Mouse (Mus musculus): ENCODE measurements around the gene Copa. TPM values are rescaled to one million over a fixed set of nuclear protein-coding genes. Genes with fewer than 3 reads are reported as not detected.

Gene Copa
- polyA plus RNA-seq, 1 experiment = 33.1 TPM

GRCm38 (mm10) chr1:172127487-172127886, 45.2 kb downstream of the Copa start:
- no peak for TF ChIP-seq POLR2A (IDR thresholded peaks at IDR 0.05; ENCODE audit: control insufficient read depth, low read depth, low read length)
- no peak for TF ChIP-seq CTCF (IDR thresholded peaks at IDR 0.05; ENCODE audit: control insufficient read depth, insufficient read depth, insufficient replicate concordance, low read depth, low read length)
- Histone ChIP-seq H3K36me3 (ENCODE audit: control insufficient read depth, insufficient read depth, low read length) (peaks cover 5% of the 10 kb centered on the region), H3K4me3 (ENCODE audit: control insufficient read depth, low read depth, low read length) (peak overlapping the region; percentile 100), H3K4me1 (ENCODE audit: control insufficient read depth, insufficient read depth, low read length) (peaks cover 3% of the 10 kb centered on the region), H3K27ac (ENCODE audit: control insufficient read depth, insufficient read depth, low read depth, low read length) (0 out of 2 replicates have a peak overlapping the region, but pooled peaks have one; percentile 42), H3K27me3 (ENCODE audit: control insufficient read depth, insufficient read depth, low read length) (no peaks in the 10 kb centered on the region)

- Histone ChIP-seq H3K4me1 (ENCODE audit: control insufficient read depth, insufficient read depth, low read length) (peaks cover 3% of the 10 kb centered on the region), H3K4me3 (ENCODE audit: control insufficient read depth, low read depth, low read length) (peak overlapping the region; percentile 81), H3K27me3 (ENCODE audit: control insufficient read depth, insufficient read depth, low read length) (no peaks in the 10 kb centered on the region), H3K27ac (ENCODE audit: control insufficient read depth, insufficient read depth, low read depth, low read length) (no peak overlapping the region), H3K36me3 (ENCODE audit: control insufficient read depth, insufficient read depth, low read length) (peaks cover 6% of the 10 kb centered on the region)
- TF ChIP-seq CTCF (IDR thresholded peaks at IDR 0.05; ENCODE audit: control insufficient read depth, insufficient read depth, insufficient replicate concordance, low read depth, low read length) (no peak), POLR2A (IDR thresholded peaks at IDR 0.05; ENCODE audit: control insufficient read depth, low read depth, low read length) (no peak)
Measured at GRCm38 (mm10) chr1:172128563-172128962, 46.2 kb downstream of the Copa start.

GRCm38 (mm10) chr1:172129108-172129507, 46.8 kb downstream of the Copa start:
- TF ChIP-seq CTCF (IDR thresholded peaks at IDR 0.05; ENCODE audit: control insufficient read depth, insufficient read depth, insufficient replicate concordance, low read depth, low read length) (no peak), POLR2A (IDR thresholded peaks at IDR 0.05; ENCODE audit: control insufficient read depth, low read depth, low read length) (no peak)
- Histone ChIP-seq H3K36me3 (ENCODE audit: control insufficient read depth, insufficient read depth, low read length) (peaks cover 8% of the 10 kb centered on the region), H3K4me1 (ENCODE audit: control insufficient read depth, insufficient read depth, low read length) (peaks cover 3% of the 10 kb centered on the region), H3K4me3 (ENCODE audit: control insufficient read depth, low read depth, low read length) (peak overlapping the region; percentile 81), H3K27ac (ENCODE audit: control insufficient read depth, insufficient read depth, low read depth, low read length) (no peak overlapping the region), H3K27me3 (ENCODE audit: control insufficient read depth, insufficient read depth, low read length) (no peaks in the 10 kb centered on the region)

- H3K4me3 ChIP-seq (ENCODE audit: control insufficient read depth, low read depth, low read length) = peak overlapping the region; percentile 5; the same call in 1 of the 2 replicates
- H3K4me1 ChIP-seq (ENCODE audit: control insufficient read depth, insufficient read depth, low read length) = peaks cover 3% of the 10 kb centered on the region
- TF ChIP-seq POLR2A (IDR thresholded peaks at IDR 0.05; ENCODE audit: control insufficient read depth, low read depth, low read length) (no peak), CTCF (IDR thresholded peaks at IDR 0.05; ENCODE audit: control insufficient read depth, insufficient read depth, insufficient replicate concordance, low read depth, low read length) (no peak)
- H3K27me3 ChIP-seq (ENCODE audit: control insufficient read depth, insufficient read depth, low read length) = no peaks in the 10 kb centered on the region
- H3K36me3 ChIP-seq (ENCODE audit: control insufficient read depth, insufficient read depth, low read length) = peaks cover 8% of the 10 kb centered on the region
- H3K27ac ChIP-seq (ENCODE audit: control insufficient read depth, insufficient read depth, low read depth, low read length) = no peak overlapping the region
Measured at GRCm38 (mm10) chr1:172129780-172130179, 47.5 kb downstream of the Copa start.

GRCm38 (mm10) chr1:172132319-172132718, 50.0 kb downstream of the Copa start:
- TF ChIP-seq POLR2A (IDR thresholded peaks at IDR 0.05; ENCODE audit: control insufficient read depth, low read depth, low read length) = no peak
- no peak for TF ChIP-seq CTCF (IDR thresholded peaks at IDR 0.05; ENCODE audit: control insufficient read depth, insufficient read depth, insufficient replicate concordance, low read depth, low read length)

GRCm38 (mm10) chr1:172133535-172133934, 51.2 kb downstream of the Copa start:
- H3K4me1 ChIP-seq (ENCODE audit: control insufficient read depth, insufficient read depth, low read length) = no peaks in the 10 kb centered on the region
- H3K36me3 ChIP-seq (ENCODE audit: control insufficient read depth, insufficient read depth, low read length) = peaks cover 8% of the 10 kb centered on the region
- TF ChIP-seq POLR2A (IDR thresholded peaks at IDR 0.05; ENCODE audit: control insufficient read depth, low read depth, low read length) (no peak), CTCF (IDR thresholded peaks at IDR 0.05; ENCODE audit: control insufficient read depth, insufficient read depth, insufficient replicate concordance, low read depth, low read length) (no peak)
- H3K27ac ChIP-seq (ENCODE audit: control insufficient read depth, insufficient read depth, low read depth, low read length) = no peak overlapping the region
- H3K27me3 ChIP-seq (ENCODE audit: control insufficient read depth, insufficient read depth, low read length) = no peaks in the 10 kb centered on the region
- H3K4me3 ChIP-seq (ENCODE audit: control insufficient read depth, low read depth, low read length) = no peak overlapping the region

More at GRCm38 (mm10) chr1:172132319-172132718, 50.0 kb downstream of the Copa start:
- Histone ChIP-seq H3K27ac (ENCODE audit: control insufficient read depth, insufficient read depth, low read depth, low read length) (no peak overlapping the region), H3K4me1 (ENCODE audit: control insufficient read depth, insufficient read depth, low read length) (peaks cover 3% of the 10 kb centered on the region), H3K4me3 (ENCODE audit: control insufficient read depth, low read depth, low read length) (no peak overlapping the region), H3K27me3 (ENCODE audit: control insufficient read depth, insufficient read depth, low read length) (no peaks in the 10 kb centered on the region), H3K36me3 (ENCODE audit: control insufficient read depth, insufficient read depth, low read length) (peaks cover 8% of the 10 kb centered on the region)

- H3K36me3 ChIP-seq (ENCODE audit: control insufficient read depth, insufficient read depth, low read length) = peaks cover 5% of the 10 kb centered on the region
- no peaks in the 10 kb centered on the region for H3K27me3 ChIP-seq (ENCODE audit: control insufficient read depth, insufficient read depth, low read length)
- no peaks in the 10 kb centered on the region for H3K4me1 ChIP-seq (ENCODE audit: control insufficient read depth, insufficient read depth, low read length)
- no peak overlapping the region for H3K27ac ChIP-seq (ENCODE audit: control insufficient read depth, insufficient read depth, low read depth, low read length)
- TF ChIP-seq CTCF (IDR thresholded peaks at IDR 0.05; ENCODE audit: control insufficient read depth, insufficient read depth, insufficient replicate concordance, low read depth, low read length) (no peak), POLR2A (IDR thresholded peaks at IDR 0.05; ENCODE audit: control insufficient read depth, low read depth, low read length) (no peak)
- no peak overlapping the region for H3K4me3 ChIP-seq (ENCODE audit: control insufficient read depth, low read depth, low read length)
Measured at GRCm38 (mm10) chr1:172134072-172134471, 51.7 kb downstream of the Copa start.

GRCm38 (mm10) chr1:172140160-172140559, 57.8 kb downstream of the Copa start:
- Histone ChIP-seq H3K4me1 (ENCODE audit: control insufficient read depth, insufficient read depth, low read length) (no peaks in the 10 kb centered on the region), H3K4me3 (ENCODE audit: control insufficient read depth, low read depth, low read length) (no peak overlapping the region), H3K36me3 (ENCODE audit: control insufficient read depth, insufficient read depth, low read length) (no peaks in the 10 kb centered on the region), H3K27me3 (ENCODE audit: control insufficient read depth, insufficient read depth, low read length) (no peaks in the 10 kb centered on the region), H3K27ac (ENCODE audit: control insufficient read depth, insufficient read depth, low read depth, low read length) (no peak overlapping the region)
- TF ChIP-seq POLR2A (IDR thresholded peaks at IDR 0.05; ENCODE audit: control insufficient read depth, low read depth, low read length) (no peak), CTCF (IDR thresholded peaks at IDR 0.05; ENCODE audit: control insufficient read depth, insufficient read depth, insufficient replicate concordance, low read depth, low read length) (no peak)

Measured in testis, adult 2 months (tissue).